Mouse (Mus musculus): ENCODE measurements at regions not wholly inside any gene's neighbourhood (a gene's known extent, or its start where the extent isn't known, plus 50 kb on each side); places are given as distances from the start of the nearest gene placed in this dataset.

DNA sequence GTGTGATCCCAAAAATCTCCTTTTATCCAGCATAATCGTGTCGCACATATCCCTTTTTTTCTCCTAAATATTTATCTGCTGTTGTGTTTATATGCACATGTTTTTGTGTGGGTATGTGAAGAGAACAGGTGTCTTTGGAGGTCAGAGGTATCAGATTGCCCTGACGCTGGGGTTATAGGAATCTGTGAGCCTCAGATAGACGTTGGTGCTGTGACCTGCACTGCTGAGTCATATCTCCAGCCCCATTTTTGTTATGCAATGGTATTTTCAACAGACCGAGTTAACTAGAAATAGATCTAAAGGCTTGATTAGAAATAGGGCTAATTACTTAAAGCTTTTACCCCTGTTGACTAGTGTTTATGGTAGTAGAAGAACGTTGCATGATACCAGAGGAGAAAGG is 75.5 kb upstream of the Nabp1 start:
- TF ChIP-seq CTCF (conservative IDR thresholded peaks at IDR 0.05; ENCODE audit: low read length), result no peak
- no peak for TF ChIP-seq POU5F1 (IDR thresholded peaks at IDR 0.05; ENCODE audit: borderline replicate concordance, low read length)

All from E14TG2a.4 (cell line).